Mouse (Mus musculus) E14TG2a.4 (cell line): ENCODE measurements around the gene Adk.

Experiments used
- CTCF ChIP-seq: conservative IDR thresholded peaks from 2 replicates; pipeline ENCODE4 v1.5.1; 2014; ENCODE audit warnings: low read length
- NANOG ChIP-seq: IDR thresholded peaks from 2 replicates; pipeline ENCODE4 v1.6.1; 2014; ENCODE audit warnings: borderline replicate concordance, low read length, mixed read lengths
- POU5F1 ChIP-seq: IDR thresholded peaks from 2 replicates; pipeline ENCODE4 v1.6.1; 2014; ENCODE audit warnings: low read length, borderline replicate concordance

DNA sequence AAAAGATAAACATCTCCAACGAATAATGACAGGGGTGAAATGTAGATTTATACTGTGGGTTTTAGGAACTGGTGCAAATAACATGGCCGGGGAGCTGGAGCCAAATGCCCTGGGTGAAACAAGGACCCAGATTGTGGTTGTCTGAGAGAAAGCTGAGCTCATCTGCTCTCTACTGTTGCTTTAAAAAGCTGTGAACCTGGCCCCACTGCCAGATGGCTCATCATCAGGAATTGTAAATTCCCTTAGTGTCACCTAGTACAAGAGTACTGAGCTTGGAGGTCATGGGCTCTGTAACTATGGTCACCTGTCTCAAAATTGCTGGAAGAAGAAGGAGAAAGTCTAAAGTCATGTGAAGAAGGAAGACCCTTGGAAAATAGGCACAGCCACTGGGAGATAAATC, 6.6 kb downstream of the Adk start:
- TF ChIP-seq CTCF (no peak), NANOG (no peak), POU5F1 (no peak)
